Mouse (Mus musculus): Measurements from ENCODE around the gene Gatb. TPM values are rescaled to one million over a fixed set of nuclear protein-coding genes. Genes with fewer than 3 reads are reported as not detected.

Gatb gene
- total RNA-seq, 2 experiments from 2014 or later, result 34.6 to 39.7 TPM

- no peak for DNase-seq (ENCODE audit: low spot score)
- intact Hi-C loops (cut with DNase I), result loop anchor here (10.0 kb wide), 1 partner anchor 225 kb away; the partner anchor contains the start of gene Fam160a1
These were observed 16.3 kb downstream of the Gatb start for GRCm38 (mm10) chr3:85590090-85590754.

- intact Hi-C loops (cut with DNase I), result loop anchor here (10.0 kb wide), 1 partner anchor 223 kb away; the partner anchor contains the start of gene Fam160a1
- DNase-seq (ENCODE audit: low spot score), result no peak
These were observed 18.1 kb downstream of the Gatb start for GRCm38 (mm10) chr3:85592067-85592466.

- intact Hi-C loops (cut with DNase I), result loop anchor here (10.0 kb wide), 1 partner anchor 222 kb away; the partner anchor contains the start of gene Fam160a1
These were observed 18.8 kb downstream of the Gatb start for GRCm38 (mm10) chr3:85592640-85593252.

GRCm38 (mm10) chr3:85594452-85594851 is 20.5 kb downstream of the Gatb start:
- intact Hi-C loops (cut with DNase I), result loop anchor here (10.0 kb wide), 1 partner anchor 220 kb away; the partner anchor contains the start of gene Fam160a1
- DNase-seq (ENCODE audit: low spot score), result no peak

More at GRCm38 (mm10) chr3:85592640-85593252, 18.8 kb downstream of the Gatb start:
- DNase-seq (ENCODE audit: low spot score), result no peak

- no peak for DNase-seq (ENCODE audit: low spot score)
- intact Hi-C loops (cut with DNase I), result loop anchor here (10.0 kb wide), 1 partner anchor 215 kb away; the partner anchor contains the start of gene Fam160a1
These were observed 25.6 kb downstream of the Gatb start for GRCm38 (mm10) chr3:85599526-85599925.

- intact Hi-C loops (cut with DNase I), result no loop called here
- DNase-seq (ENCODE audit: low spot score), result no peak
These were observed 28.0 kb downstream of the Gatb start for GRCm38 (mm10) chr3:85601841-85602305.

- intact Hi-C loops (cut with DNase I), result no loop called here
- no peak for DNase-seq (ENCODE audit: low spot score)
These were observed 29.9 kb downstream of the Gatb start for GRCm38 (mm10) chr3:85603811-85604210.

GRCm38 (mm10) chr3:85606912-85607311 is 33.0 kb downstream of the Gatb start:
- DNase-seq (ENCODE audit: low spot score), result no peak
- intact Hi-C loops (cut with DNase I), result no loop called here

- intact Hi-C loops (cut with DNase I), result no loop called here
- no peak for DNase-seq (ENCODE audit: low spot score)
These were observed 33.8 kb downstream of the Gatb start for GRCm38 (mm10) chr3:85607753-85608152.

GRCm38 (mm10) chr3:85616389-85616788 is 42.5 kb downstream of the Gatb start:
- intact Hi-C loops (cut with DNase I), result no loop called here
- DNase-seq (ENCODE audit: low spot score), result no peak

GRCm38 (mm10) chr3:85618885-85619284 is 45.0 kb downstream of the Gatb start:
- intact Hi-C loops (cut with DNase I), result no loop called here
- DNase-seq (ENCODE audit: low spot score), result no peak

GRCm38 (mm10) chr3:85619345-85619744 is 45.4 kb downstream of the Gatb start:
- no peak for DNase-seq (ENCODE audit: low spot score)
- intact Hi-C loops (cut with DNase I), result no loop called here

GRCm38 (mm10) chr3:85619751-85620150 is 45.8 kb downstream of the Gatb start:
- intact Hi-C loops (cut with DNase I), result no loop called here
- DNase-seq (ENCODE audit: low spot score), result no peak

- no peak for DNase-seq (ENCODE audit: low spot score)
- intact Hi-C loops (cut with DNase I), result no loop called here
These were observed 56.1 kb downstream of the Gatb start for GRCm38 (mm10) chr3:85629895-85630510.

- no peak for DNase-seq (ENCODE audit: low spot score)
- intact Hi-C loops (cut with DNase I), result no loop called here
These were observed 59.8 kb downstream of the Gatb start for GRCm38 (mm10) chr3:85633733-85634132.

- DNase-seq (ENCODE audit: low spot score), result no peak
- intact Hi-C loops (cut with DNase I), result no loop called here
These were observed 60.6 kb downstream of the Gatb start for GRCm38 (mm10) chr3:85634389-85635125.

GRCm38 (mm10) chr3:85635126-85635419 is 61.2 kb downstream of the Gatb start:
- intact Hi-C loops (cut with DNase I), result no loop called here
- no peak for DNase-seq (ENCODE audit: low spot score)

- intact Hi-C loops (cut with DNase I), result no loop called here
- no peak for DNase-seq (ENCODE audit: low spot score)
These were observed 61.7 kb downstream of the Gatb start for GRCm38 (mm10) chr3:85635591-85635990.

GRCm38 (mm10) chr3:85636716-85637447 is 63.0 kb downstream of the Gatb start:
- intact Hi-C loops (cut with DNase I), result no loop called here
- DNase-seq (ENCODE audit: low spot score), result no peak

- intact Hi-C loops (cut with DNase I), result no loop called here
- DNase-seq (ENCODE audit: low spot score), result no peak
These were observed 67.8 kb downstream of the Gatb start for GRCm38 (mm10) chr3:85641751-85642150.
